Comparison of ENCODE assay signal across 9 mouse cellular contexts in the genomic region with DNA sequence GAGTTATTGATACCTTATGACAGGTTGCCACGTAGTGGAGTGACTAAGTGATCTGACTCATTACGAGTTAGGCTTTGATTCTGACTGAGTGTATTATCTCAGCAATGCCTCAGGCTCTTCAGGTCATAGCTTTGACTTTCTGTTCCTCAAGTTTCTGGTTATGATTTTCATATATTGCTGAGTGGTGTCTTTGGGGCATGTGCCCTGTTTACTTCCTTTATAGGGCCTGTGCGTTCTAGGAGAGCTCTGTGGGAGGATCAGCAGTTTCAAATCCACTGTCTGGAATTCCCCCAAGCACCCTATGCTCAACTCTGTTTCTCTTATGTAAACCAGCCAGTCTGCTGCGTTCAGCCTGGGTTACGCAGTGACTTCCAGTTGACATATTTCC. TPM values are rescaled to one million over a fixed set of nuclear protein-coding genes. Genes with fewer than 3 reads are reported as not detected.
A peak's percentile ranks its signal among the peaks of the same experiment; 100 is the strongest.
DNase-seq lines count a peak whose midpoint lies in the region; ATAC-seq and TF ChIP-seq lines count a peak whose summit lies in the region.
"Had no signal": no experiment of that assay in that cellular context is flagged by ENCODE, and none has a peak within 500 bp of the region (broad histone marks: within the 10 kb centered on the region; RNA-seq: fewer than 3 reads in every experiment).

No protein-coding gene starts in this region.

- no peak for TF ChIP-seq CTCF in left cerebral cortex, adult 2 months (IDR thresholded peaks at IDR 0.05)
- no peak for TF ChIP-seq CTCF in bone marrow, adult 2 months (IDR thresholded peaks at IDR 0.05; ENCODE audit: control insufficient read depth, insufficient read depth, low read length)
- no peak for TF ChIP-seq CTCF in hindbrain, postnatal 0 days (IDR thresholded peaks at IDR 0.05; ENCODE audit: low read depth)

- intact Hi-C loops in left cerebral cortex, adult 2 months (cut with DNase I), result no loop called here

- WGBS in bone marrow, adult 2 months, result 53% methylated on average over 5 of the region's 5 CpGs
- WGBS in intestine, embryonic 16.5 days, result 48% methylated on average over 5 of the region's 5 CpGs
- 75% methylated on average over 5 of the region's 5 CpGs for WGBS in hindbrain, postnatal 0 days
- WGBS in forebrain, embryonic 10.5 days, result 89% methylated on average over 5 of the region's 5 CpGs

- H3K4me2 ChIP-seq in intestine, embryonic 16.5 days (ENCODE audit: low read depth, low read length), result no peak overlapping the region
- no peak overlapping the region for H3K4me2 ChIP-seq in hindbrain, postnatal 0 days (ENCODE audit: low read depth, low read length)
- H3K4me2 ChIP-seq: forebrain, embryonic 15.5 days had no signal

- H3K4me1 ChIP-seq in bone marrow, adult 2 months (ENCODE audit: control insufficient read depth, insufficient read depth, low read length), result peaks cover 3% of the 10 kb centered on the region
- peaks cover 29% of the 10 kb centered on the region for H3K4me1 ChIP-seq in intestine, embryonic 16.5 days (ENCODE audit: control insufficient read depth, insufficient read depth, low read length)
- 0 out of 2 replicates have a peak, but pooled peaks cover 2% of the 10 kb centered on the region for H3K4me1 ChIP-seq in hindbrain, postnatal 0 days (ENCODE audit: insufficient read depth, low read length)
- H3K4me1 ChIP-seq in forebrain, embryonic 10.5 days, result peaks cover 12% of the 10 kb centered on the region; the same call in 1 of the 2 replicates

- TF ChIP-seq POLR2A in bone marrow, adult 2 months (IDR thresholded peaks at IDR 0.05; ENCODE audit: borderline replicate concordance, control insufficient read depth, low read depth, low read length), result no peak

- H3K27ac ChIP-seq in left cerebral cortex, adult 2 months, result peak overlapping the region; percentile 12; the same call in 1 of the 2 replicates
- peak overlapping the region; percentile 27; the same call in 1 of the 2 replicates for H3K27ac ChIP-seq in bone marrow, adult 2 months (ENCODE audit: control insufficient read depth, insufficient read depth, low read depth, low read length, poor library complexity)
- H3K27ac ChIP-seq in intestine, embryonic 16.5 days (ENCODE audit: low read length), result peak overlapping the region; percentile 11; the same call in 1 of the 2 replicates
- no peak overlapping the region for H3K27ac ChIP-seq in hindbrain, postnatal 0 days
- no peak overlapping the region for H3K27ac ChIP-seq in forebrain, embryonic 10.5 days
- H3K27ac ChIP-seq: forebrain, embryonic 15.5 days had no signal

- H3K9me3 ChIP-seq in intestine, embryonic 16.5 days (ENCODE audit: control insufficient read depth, low read length), result no peaks in the 10 kb centered on the region
- no peaks in the 10 kb centered on the region for H3K9me3 ChIP-seq in hindbrain, postnatal 0 days (ENCODE audit: low read length)
- no peaks in the 10 kb centered on the region for H3K9me3 ChIP-seq in forebrain, embryonic 10.5 days
- H3K9me3 ChIP-seq: forebrain, embryonic 15.5 days had no signal

- H3K36me3 ChIP-seq in intestine, embryonic 16.5 days (ENCODE audit: control insufficient read depth, insufficient read depth, low read length), result no peaks in the 10 kb centered on the region
- H3K36me3 ChIP-seq in hindbrain, postnatal 0 days (ENCODE audit: insufficient read depth, low read length), result no peaks in the 10 kb centered on the region
- H3K36me3 ChIP-seq in forebrain, embryonic 10.5 days (replicated peaks), result peaks cover 6% of the 10 kb centered on the region
- H3K36me3 ChIP-seq: forebrain, embryonic 15.5 days had no signal

- ATAC-seq in intestine, embryonic 16.5 days, result peak; percentile 52
- no peak for ATAC-seq in hindbrain, postnatal 0 days
- ATAC-seq: forebrain, embryonic 15.5 days had no signal

- H3K4me3 ChIP-seq in left cerebral cortex, adult 2 months, result no peak overlapping the region
- H3K4me3 ChIP-seq in bone marrow, adult 2 months (replicated peaks; ENCODE audit: control insufficient read depth, low read depth, low read length), result no peak overlapping the region
- no peak overlapping the region for H3K4me3 ChIP-seq in intestine, embryonic 16.5 days (ENCODE audit: low read length)
- H3K4me3 ChIP-seq in hindbrain, postnatal 0 days (ENCODE audit: low read length), result no peak overlapping the region
- H3K4me3 ChIP-seq in forebrain, embryonic 10.5 days, result no peak overlapping the region
- H3K4me3 ChIP-seq: forebrain, embryonic 15.5 days had no signal

- H3K27me3 ChIP-seq in intestine, embryonic 16.5 days (replicated peaks; ENCODE audit: control insufficient read depth, insufficient read depth, low read length), result no peaks in the 10 kb centered on the region
- no peaks in the 10 kb centered on the region for H3K27me3 ChIP-seq in hindbrain, postnatal 0 days (ENCODE audit: insufficient read depth, low read length)
- H3K27me3 ChIP-seq in forebrain, embryonic 10.5 days (ENCODE audit: poor library complexity, severe bottlenecking), result no peaks in the 10 kb centered on the region
- H3K27me3 ChIP-seq: forebrain, embryonic 15.5 days had no signal

- no peak for DNase-seq in left cerebral cortex, adult 2 months (ENCODE audit: extremely low spot score in 1 of 2, low spot score in 2 of 2)
- no peak for DNase-seq in left cerebral cortex, adult 11 months (ENCODE audit: low spot score)
- peak; percentile 31 to 44 for DNase-seq in spleen, adult 18-20 months
- no peak for DNase-seq in hindbrain, postnatal 0 days (ENCODE audit: low spot score)
- DNase-seq in forebrain, embryonic 10.5 days (ENCODE audit: extremely low spot score, low spot score), result no peak
- no peak for DNase-seq in thymus, adult 18-20 months

- H3K9ac ChIP-seq in intestine, embryonic 16.5 days (ENCODE audit: low read depth, low read length), result no peak overlapping the region
- no peak overlapping the region for H3K9ac ChIP-seq in hindbrain, postnatal 0 days (replicated peaks; ENCODE audit: low read length)
- H3K9ac ChIP-seq: forebrain, embryonic 15.5 days had no signal

RNA-seq across cellular contexts. Expression of a gene that starts 10.7 kb away (rescaled TPM):
- 10 to 100 TPM; 42.9 to 46.4 TPM for total RNA-seq in left cerebral cortex, adult 2 months (2021)
- polyA plus RNA-seq in bone marrow, adult 2 months (2011; ENCODE audit: insufficient read depth, insufficient read length, low replicate concordance, missing spikeins), result 6.8 and 10.4 TPM in 2 replicates
- polyA plus RNA-seq in intestine, embryonic 16.5 days (2015; fragmentation: Nextera tagmentation; extraction: Ambion mirVana), result 22.1 and 23.1 TPM in 2 replicates
- 36.3 and 42.2 TPM in 2 replicates for total RNA-seq in hindbrain, postnatal 0 days (2014; rRNA removed)
- polyA plus RNA-seq in hindbrain, postnatal 0 days (2015; fragmentation: Nextera tagmentation; extraction: Ambion mirVana), result 22.3 and 23.4 TPM in 2 replicates
- 34.2 and 36.5 TPM in 2 replicates for polyA plus RNA-seq in forebrain, embryonic 10.5 days (2016; fragmentation: Nextera tagmentation; extraction: Ambion mirVana)

Comparison
In these comparisons a context has a peak if more than half of its experiments do, and no peak if none do; other contexts are left out.
1. DNase-seq: peak in spleen, adult 18-20 months (2 of 2); none in left cerebral cortex, adult 2 months (0 of 2), left cerebral cortex, adult 11 months (single experiment), hindbrain, postnatal 0 days (single experiment), forebrain, embryonic 10.5 days (single experiment) and thymus, adult 18-20 months (0 of 2).
2. H3K27ac ChIP-seq: peak in left cerebral cortex, adult 2 months (single experiment), bone marrow, adult 2 months (single experiment) and intestine, embryonic 16.5 days (single experiment); none in hindbrain, postnatal 0 days (single experiment) and forebrain, embryonic 10.5 days (single experiment).